Mouse (Mus musculus) ovary, postnatal 10 days (tissue): ENCODE measurements around the gene Glb1.

Source experiments
- DNase-seq: peaks from one replicate; pipeline ENCODE4 v3.0.0; 2022; ENCODE audit warnings: low spot score

Gene Glb1

GRCm38 (mm10) chr9:114394677-114395076 is 6.2 kb upstream of the Glb1 start:
- no peak for DNase-seq

DNA sequence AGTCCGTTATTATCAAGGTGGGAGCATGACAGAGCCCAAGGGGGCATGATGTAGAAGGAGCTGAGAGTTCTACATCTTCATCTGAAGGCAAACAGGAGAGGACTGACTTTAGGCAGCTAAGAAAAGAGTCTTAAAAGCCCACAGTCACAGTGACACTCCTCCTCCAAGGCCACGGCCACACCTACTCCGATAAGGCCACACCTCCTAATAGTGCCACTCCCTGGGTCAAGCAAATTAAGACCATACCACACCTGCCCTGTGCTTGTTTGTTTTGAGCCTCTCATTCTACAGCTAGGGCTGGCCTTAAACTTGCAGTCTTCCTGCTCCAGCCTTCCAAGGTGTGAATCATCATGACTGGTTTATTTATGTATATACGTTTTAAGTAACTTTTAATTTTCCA is 5.6 kb upstream of the Glb1 start:
- no peak for DNase-seq

DNA sequence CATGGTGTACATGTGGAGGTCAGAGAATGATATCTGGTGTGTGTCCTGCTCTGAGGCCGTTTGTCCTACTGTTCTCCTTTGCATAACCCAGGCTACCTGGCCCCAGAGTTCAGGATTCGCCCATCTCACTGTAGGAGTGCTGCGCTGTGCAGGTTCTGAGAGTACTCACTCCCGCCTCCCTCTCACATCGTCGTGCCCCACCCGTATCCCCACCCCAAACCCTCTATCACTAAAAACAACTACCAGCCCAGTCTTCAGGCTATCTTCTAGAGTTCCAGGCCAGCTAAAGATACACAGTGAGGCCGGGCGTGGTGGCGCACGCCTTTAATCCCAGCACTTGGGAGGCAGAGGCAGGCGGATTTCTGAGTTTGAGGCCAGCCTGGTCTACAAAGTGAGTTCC is 1.2 kb upstream of the Glb1 start:
- no peak for DNase-seq

DNA sequence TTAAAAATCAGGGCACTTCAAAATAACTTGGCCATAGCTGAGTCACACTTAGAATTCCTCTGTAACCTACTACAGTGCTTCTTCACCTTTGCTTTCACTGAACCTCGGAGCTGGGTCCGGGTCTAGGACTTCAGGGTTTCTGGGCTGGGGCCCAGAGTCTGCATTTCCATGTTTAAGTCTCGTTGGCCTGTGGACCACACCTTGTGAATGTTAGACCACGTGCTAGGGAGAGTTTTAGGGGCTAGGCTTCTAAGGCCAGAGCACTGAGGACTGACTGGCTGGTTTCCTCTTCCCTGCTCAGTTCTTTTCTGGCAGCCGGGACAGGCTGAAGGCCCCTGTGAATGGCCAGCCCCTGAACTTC is 308 bp upstream of the Glb1 start:
- DNase-seq: no peak

DNA sequence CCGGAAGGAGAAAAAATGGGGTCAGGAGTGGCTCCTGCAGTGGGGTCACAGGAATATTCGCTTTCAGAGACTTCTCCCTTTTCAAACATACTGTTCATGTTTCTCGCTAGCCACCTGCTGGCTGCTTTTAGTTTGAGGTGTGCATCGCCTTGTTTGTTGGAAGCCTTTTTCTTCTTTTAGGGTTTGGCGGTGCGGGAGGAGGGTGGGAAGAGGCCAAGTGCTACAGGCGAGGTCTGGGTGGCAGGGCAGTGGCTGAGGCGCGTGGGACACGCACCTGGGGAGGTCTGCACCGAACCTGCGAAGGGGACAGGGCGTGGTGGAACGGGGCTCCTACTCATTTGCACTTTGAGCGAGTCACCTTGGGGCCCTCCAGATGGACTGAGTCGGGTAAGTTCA is 807 bp downstream of the Glb1 start:
- DNase-seq: no peak

DNA sequence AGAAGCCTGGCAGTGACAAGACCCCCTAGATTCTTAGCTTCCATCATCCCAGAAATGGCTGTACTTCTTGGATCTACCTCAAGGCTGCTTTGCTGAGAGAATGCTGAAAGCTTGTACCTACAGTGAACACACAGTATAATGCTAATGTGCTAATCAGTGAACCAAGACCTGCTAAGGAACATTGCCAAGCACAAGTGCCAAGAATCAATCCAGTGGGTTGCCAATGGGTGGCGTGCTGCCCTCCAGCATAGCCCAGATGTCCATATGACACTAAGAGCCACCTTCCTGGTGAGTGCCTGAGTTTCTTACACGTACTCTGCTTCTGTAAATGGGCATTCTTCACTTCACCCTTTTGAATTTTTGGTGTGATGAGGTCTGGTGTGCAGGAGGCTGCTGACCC is 6.8 kb downstream of the Glb1 start:
- no peak for DNase-seq

DNA sequence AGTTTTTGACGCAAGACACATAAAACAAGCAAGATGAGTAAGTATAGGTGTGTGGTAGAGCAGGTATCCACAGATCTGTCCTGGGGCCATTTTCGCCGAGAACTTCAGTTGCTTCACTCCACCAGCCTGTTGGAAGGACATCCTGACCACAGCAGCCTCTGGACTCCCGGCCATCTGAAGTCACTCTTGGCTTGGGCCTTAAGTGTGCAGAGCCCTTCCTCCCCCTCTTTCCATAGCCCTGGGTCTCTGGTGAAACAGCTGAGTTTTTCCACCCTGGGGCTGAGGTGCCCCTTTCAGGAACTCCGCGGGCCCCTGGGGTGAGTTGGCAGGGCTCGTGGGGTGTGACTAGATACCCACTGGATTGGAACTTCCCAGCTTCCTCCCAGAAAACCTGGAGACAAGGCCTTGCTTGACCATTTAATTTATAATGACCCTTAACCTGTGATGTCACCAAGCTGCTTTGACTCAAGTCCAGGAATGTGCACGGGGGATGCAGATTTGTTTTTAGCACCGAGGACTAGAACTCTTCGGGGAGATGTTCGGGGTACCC is 9.5 kb downstream of the Glb1 start:
- no peak for DNase-seq

DNA sequence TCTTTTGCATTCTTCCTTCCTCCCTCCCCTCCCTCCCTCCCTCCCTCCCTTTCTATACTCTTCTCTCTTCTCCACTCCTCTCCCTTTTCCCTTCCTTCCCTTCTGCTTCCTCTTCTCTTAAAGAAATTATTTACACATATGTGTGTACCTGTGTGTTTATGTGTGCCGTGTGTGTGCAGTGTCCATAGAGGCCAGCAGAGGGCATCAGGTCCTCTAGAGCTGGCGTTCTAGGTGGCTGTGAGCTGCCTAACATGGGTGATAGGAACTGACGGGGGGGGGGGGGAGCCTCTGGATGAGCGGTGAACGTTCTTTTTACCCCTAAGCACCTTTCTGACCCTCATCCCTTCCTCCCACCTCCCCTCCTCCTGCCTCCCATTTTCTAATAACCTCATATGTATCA is 10.4 kb downstream of the Glb1 start:
- no peak for DNase-seq

DNA sequence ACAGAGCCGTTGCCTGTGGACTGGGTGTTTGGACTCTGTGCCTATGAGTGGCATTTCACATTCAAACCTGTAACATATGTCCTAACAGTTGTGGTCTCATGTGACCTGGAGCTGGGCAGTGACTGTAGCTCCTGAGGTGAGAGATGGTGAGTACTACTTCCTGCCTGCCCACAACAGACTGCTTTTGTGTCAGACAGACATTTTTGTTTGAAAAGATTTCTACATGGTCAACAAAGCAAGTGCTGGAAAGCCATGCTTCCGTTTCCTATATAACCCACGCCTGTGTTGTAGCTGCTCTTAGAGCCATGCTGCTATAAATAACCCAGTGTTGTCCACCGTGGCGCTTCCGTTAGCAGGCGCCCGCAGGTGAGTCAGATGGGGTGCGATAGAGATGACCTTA is 11.5 kb downstream of the Glb1 start:
- DNase-seq: no peak

DNA sequence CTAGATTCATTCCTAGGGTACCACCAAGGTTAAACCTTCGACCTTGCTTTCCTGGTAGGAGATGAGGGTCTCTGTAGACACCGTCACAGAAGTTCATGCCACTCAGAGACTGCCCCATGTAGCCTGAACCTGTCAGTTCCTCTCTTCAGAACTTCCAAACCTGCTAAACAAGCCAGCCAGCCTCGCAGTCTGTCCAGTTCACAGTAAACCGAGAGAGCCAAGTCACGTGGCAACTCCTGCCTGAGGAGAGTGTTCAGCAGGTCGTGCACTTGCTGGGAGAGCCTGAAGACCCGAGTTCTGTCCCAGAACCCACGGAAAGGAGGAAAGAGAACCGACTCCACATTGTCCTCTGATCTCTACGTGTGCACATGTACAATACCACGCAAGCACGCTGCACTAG is 13.0 kb downstream of the Glb1 start:
- no peak for DNase-seq

GRCm38 (mm10) chr9:114415701-114416100 is 14.8 kb downstream of the Glb1 start:
- no peak for DNase-seq

DNA sequence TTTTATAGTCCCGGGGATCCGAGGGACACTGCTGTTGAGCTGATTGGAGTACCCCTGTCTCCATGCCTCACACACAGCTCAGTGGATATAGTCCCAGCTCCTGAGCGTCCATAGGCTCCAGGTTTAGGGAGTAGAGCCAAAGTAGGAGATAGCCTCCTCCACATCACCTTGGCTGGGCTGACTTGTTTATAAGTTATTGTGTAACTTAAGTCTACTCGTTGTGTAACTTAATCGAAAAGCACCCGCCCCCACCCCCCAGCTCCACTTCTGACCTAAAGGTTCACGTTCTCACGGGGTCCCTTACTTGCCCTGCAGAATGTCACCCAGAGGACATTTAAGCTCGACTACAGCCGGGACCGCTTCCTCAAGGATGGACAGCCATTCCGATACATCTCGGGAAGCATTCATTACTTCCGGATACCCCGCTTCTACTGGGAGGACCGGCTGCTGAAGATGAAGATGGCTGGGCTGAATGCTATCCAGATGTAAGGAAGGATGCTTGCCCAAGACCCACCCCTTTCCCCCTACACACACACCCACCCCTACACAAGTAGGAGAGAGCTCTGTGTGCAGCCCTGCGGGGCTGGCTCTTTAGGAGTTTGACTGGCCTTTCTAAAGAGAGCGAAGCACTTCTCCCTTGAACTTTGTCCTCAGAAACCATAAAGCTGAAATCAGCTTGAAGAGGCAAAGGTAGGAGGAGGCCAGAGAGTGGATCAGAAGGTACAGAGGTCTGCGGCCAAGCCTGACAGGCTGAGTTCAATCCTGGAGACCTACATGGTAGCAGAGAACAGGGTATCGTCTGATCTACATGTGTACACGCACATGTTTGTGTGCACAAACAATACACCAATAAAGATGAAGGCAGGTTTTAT is 16.0 kb downstream of the Glb1 start:
- DNase-seq: no peak

GRCm38 (mm10) chr9:114418187-114418586 is 17.3 kb downstream of the Glb1 start:
- DNase-seq: no peak

GRCm38 (mm10) chr9:114420443-114420842 is 19.6 kb downstream of the Glb1 start:
- no peak for DNase-seq

DNA sequence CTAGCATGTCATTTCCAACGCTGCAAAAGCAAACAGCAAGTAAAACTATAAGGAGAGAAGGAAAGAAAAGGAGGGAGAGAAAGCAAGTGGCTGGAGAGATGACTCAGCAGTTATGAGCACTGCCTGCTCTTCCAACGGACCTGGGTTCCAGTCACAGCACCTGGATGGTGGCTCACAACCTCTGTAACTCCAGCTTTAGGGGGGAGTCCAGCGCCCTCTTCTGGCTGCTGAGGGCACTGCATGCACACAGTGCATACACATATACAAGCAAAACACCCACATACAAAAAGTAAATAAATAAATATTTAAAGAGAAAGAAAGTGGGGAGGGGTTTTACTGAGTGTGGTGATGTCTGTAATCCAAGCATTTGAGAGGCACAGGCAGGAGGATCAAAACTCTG is 20.2 kb downstream of the Glb1 start:
- no peak for DNase-seq

GRCm38 (mm10) chr9:114421797-114422196 is 20.9 kb downstream of the Glb1 start:
- no peak for DNase-seq

GRCm38 (mm10) chr9:114425576-114425975 is 24.7 kb downstream of the Glb1 start:
- DNase-seq: no peak

DNA sequence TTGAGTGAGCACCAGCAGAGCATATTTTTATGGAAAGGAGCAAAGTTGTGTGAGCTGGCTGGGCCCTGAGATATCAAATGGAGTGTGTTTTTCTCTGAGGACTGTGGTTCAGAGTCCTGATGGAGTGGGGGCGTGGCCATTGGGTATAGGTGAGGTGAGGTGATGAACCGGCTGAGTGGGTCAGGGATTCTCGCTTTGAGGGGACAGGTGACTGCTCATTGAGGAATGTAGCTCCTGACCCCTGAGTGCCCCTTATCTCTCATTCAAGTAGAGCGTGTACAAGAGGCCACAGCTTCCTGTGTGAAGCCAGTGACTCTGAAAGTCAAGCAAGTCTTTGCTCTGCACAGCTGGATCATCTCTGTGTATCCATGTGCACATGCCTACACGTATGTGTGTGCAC is 25.3 kb downstream of the Glb1 start:
- no peak for DNase-seq

DNA sequence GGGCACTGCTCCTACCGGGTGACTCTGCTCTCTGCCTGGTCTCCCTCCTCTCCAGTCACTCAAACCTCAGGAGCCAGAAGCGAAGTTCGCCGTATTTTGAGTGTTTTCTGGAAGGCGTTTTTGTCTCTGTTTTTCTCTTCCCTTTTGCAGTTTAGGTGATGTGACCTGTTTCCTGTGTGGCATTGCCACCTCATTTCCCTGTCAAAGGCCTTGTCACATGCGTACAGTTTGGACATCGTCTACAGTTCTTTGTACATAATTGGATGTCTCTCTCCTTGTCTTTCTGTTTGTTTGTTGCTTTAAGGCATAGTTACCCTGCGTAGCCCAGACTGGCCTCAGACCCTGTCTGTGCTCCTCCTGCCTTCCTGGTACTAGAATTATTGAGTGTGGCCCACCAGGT is 26.5 kb downstream of the Glb1 start:
- DNase-seq: no peak

DNA sequence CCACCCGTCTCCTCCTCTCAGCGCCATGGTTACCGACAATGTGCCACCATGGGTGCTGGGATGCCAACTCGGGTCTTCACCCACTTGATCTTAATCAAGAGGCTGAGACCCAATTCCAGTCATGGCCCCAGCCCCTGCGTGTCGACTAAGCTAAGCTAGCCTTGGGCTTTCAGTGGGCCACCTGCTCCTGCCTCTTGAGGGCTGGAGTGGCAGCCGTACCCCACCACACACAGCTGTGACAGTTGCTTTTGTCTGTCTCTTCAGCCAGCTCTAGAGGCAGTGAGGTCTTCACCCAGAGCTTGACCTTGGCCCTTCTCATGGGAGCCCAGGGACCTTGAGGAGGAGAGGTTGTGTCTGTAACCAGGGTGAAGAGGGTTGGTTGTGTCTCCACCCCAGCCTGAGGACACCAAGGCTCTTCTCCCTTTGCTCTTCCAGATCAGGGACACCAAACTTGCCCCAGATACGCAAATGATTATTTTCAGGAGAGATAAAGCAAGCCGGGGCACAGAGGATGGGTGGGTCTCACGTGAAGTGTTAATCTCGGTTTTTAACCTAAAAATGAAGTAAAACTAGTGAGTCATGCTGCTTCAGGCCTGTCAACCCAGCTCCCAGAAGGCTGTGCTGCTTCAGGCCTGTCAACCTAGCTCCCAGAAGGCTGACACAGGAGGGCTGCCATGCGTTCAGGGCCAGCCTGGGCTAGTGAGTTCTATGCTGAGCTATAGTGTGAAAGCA is 27.4 kb downstream of the Glb1 start:
- no peak for DNase-seq

GRCm38 (mm10) chr9:114435668-114436067 is 34.8 kb downstream of the Glb1 start:
- DNase-seq: no peak

GRCm38 (mm10) chr9:114440548-114440947 is 39.7 kb downstream of the Glb1 start:
- no peak for DNase-seq

GRCm38 (mm10) chr9:114442225-114442624 is 41.3 kb downstream of the Glb1 start:
- no peak for DNase-seq
